Mouse (Mus musculus): ENCODE results near the gene Ap2a2. TPM values are rescaled to one million over a fixed set of nuclear protein-coding genes. Genes with fewer than 3 reads are reported as not detected.

Gene Ap2a2
- polyA plus RNA-seq, 1 experiment from 2014 or later = 109 TPM

- no peak for ATAC-seq (ENCODE audit: low FRiP score)
- no peak overlapping the region for H3K9ac ChIP-seq (replicated peaks)
- no peaks in the 10 kb centered on the region for H3K36me3 ChIP-seq
- H3K4me2 ChIP-seq = no peak overlapping the region
- H3K27me3 ChIP-seq (replicated peaks) = no peaks in the 10 kb centered on the region
- H3K27ac ChIP-seq (replicated peaks) = no peak overlapping the region
- H3K4me3 ChIP-seq (replicated peaks) = no peak overlapping the region
- no peaks in the 10 kb centered on the region for H3K4me1 ChIP-seq
- whole genome bisulfite sequencing = 89% methylated on average over 5 of the region's 5 CpGs
- no peaks in the 10 kb centered on the region for H3K9me3 ChIP-seq (replicated peaks)
These were observed 109.8 kb downstream of the Ap2a2 start for GRCm38 (mm10) chr7:141671626-141672291.

- no peak overlapping the region for H3K9ac ChIP-seq (replicated peaks)
- no peak overlapping the region for H3K4me3 ChIP-seq (replicated peaks)
- H3K27ac ChIP-seq (replicated peaks) = no peak overlapping the region
- no peaks in the 10 kb centered on the region for H3K27me3 ChIP-seq (replicated peaks)
- ATAC-seq (ENCODE audit: low FRiP score) = no peak
- no peaks in the 10 kb centered on the region for H3K4me1 ChIP-seq
- 87% methylated on average over 4 of the region's 4 CpGs for WGBS
- no peaks in the 10 kb centered on the region for H3K9me3 ChIP-seq (replicated peaks)
- H3K4me2 ChIP-seq = no peak overlapping the region
- no peaks in the 10 kb centered on the region for H3K36me3 ChIP-seq
These were observed 116.9 kb downstream of the Ap2a2 start for GRCm38 (mm10) chr7:141678922-141679321.

Small RNA genes lying within 50 kb of the gene (microRNA-seq; reads per million reads assigned to microRNA genes)
- 1.0 reads per million for gene Mir7063

Other genes with a start within 250 kb of the Ap2a2 start
- 178 and 200 TPM in 2 replicates for gene Deaf1, start 234.5 kb upstream of the Ap2a2 start, polyA plus RNA-seq (2015; fragmentation: Nextera tagmentation; extraction: Ambion mirVana)
- 50.5 and 55.8 TPM in 2 replicates for gene Tmem80, start 234.4 kb upstream of the Ap2a2 start, polyA plus RNA-seq (2015; fragmentation: Nextera tagmentation; extraction: Ambion mirVana)
- gene Eps8l2, start 223.3 kb upstream of the Ap2a2 start, polyA plus RNA-seq (2015; fragmentation: Nextera tagmentation; extraction: Ambion mirVana) = 0.23 and 10.7 TPM in 2 replicates
- gene Taldo1, start 170.0 kb upstream of the Ap2a2 start, polyA plus RNA-seq (2015; fragmentation: Nextera tagmentation; extraction: Ambion mirVana) = 269 and 298 TPM in 2 replicates
- gene Gatd1, start 148.0 kb upstream of the Ap2a2 start, polyA plus RNA-seq (2015; fragmentation: Nextera tagmentation; extraction: Ambion mirVana) = 49.3 and 50.4 TPM in 2 replicates
- gene Cend1, start 132.7 kb upstream of the Ap2a2 start, polyA plus RNA-seq (2015; fragmentation: Nextera tagmentation; extraction: Ambion mirVana) = 185 and 208 TPM in 2 replicates
- 76.7 and 88.8 TPM in 2 replicates for gene Slc25a22, start 124.3 kb upstream of the Ap2a2 start, polyA plus RNA-seq (2015; fragmentation: Nextera tagmentation; extraction: Ambion mirVana)
- 2.7 and 5.0 TPM in 2 replicates for gene Pidd1, start 118.1 kb upstream of the Ap2a2 start, polyA plus RNA-seq (2015; fragmentation: Nextera tagmentation; extraction: Ambion mirVana)
- 743 and 829 TPM in 2 replicates for gene Rplp2, start 114.8 kb upstream of the Ap2a2 start, polyA plus RNA-seq (2015; fragmentation: Nextera tagmentation; extraction: Ambion mirVana)
- gene Pnpla2, start 107.0 kb upstream of the Ap2a2 start, polyA plus RNA-seq (2015; fragmentation: Nextera tagmentation; extraction: Ambion mirVana) = 17.2 and 25.7 TPM in 2 replicates
- gene Cracr2b, start 101.1 kb upstream of the Ap2a2 start, polyA plus RNA-seq (2015; fragmentation: Nextera tagmentation; extraction: Ambion mirVana) = 7.1 and 9.6 TPM in 2 replicates
- gene Cd151, start 94.8 kb upstream of the Ap2a2 start, polyA plus RNA-seq (2015; fragmentation: Nextera tagmentation; extraction: Ambion mirVana) = 23.7 and 25.1 TPM in 2 replicates
- gene Polr2l, start 87.0 kb upstream of the Ap2a2 start, polyA plus RNA-seq (2015; fragmentation: Nextera tagmentation; extraction: Ambion mirVana) = 85.3 and 89.8 TPM in 2 replicates
- 73.0 and 77.3 TPM in 2 replicates for gene Tspan4, start 86.9 kb upstream of the Ap2a2 start, polyA plus RNA-seq (2015; fragmentation: Nextera tagmentation; extraction: Ambion mirVana)
- 50.4 and 54.4 TPM in 2 replicates for gene Chid1, start 22.3 kb upstream of the Ap2a2 start, polyA plus RNA-seq (2015; fragmentation: Nextera tagmentation; extraction: Ambion mirVana)
- 0.27 and 0.31 TPM in 2 replicates for gene Muc6, start 93.1 kb downstream of the Ap2a2 start, polyA plus RNA-seq (2015; fragmentation: Nextera tagmentation; extraction: Ambion mirVana)
- 0.29 and 0.35 TPM in 2 replicates for gene Muc2, start 128.2 kb downstream of the Ap2a2 start, polyA plus RNA-seq (2015; fragmentation: Nextera tagmentation; extraction: Ambion mirVana)
- gene Muc5ac, start 226.8 kb downstream of the Ap2a2 start, polyA plus RNA-seq (2015; fragmentation: Nextera tagmentation; extraction: Ambion mirVana) = 0.03 TPM in 1 of 2 replicates, not detected in the other

Data from neural tube, embryonic 15.5 days (tissue).